Mouse (Mus musculus) retina, adult 2 months (tissue): ENCODE data around the gene Cep295nl.
"Not testable (repeated sequence)": the region's sequence is repeated elsewhere in the genome, so short reads cannot be mapped to it uniquely, and the experiment has no call there.

Experiments
- DNase-seq: peaks from one replicate; pipeline ENCODE4 v3.0.0-alpha.2; 2012; ENCODE audit warnings: low read depth, low spot score

The Cep295nl gene

GRCm38 (mm10) chr11:118321971-118322370 lies 20.3 kb downstream of the Cep295nl start:
- DNase-seq, result no peak

- DNase-seq, result no peak
Observed at GRCm38 (mm10) chr11:118321500-118321899, 20.8 kb downstream of the Cep295nl start.

- no peak for DNase-seq
Observed at GRCm38 (mm10) chr11:118318678-118319077, 23.6 kb downstream of the Cep295nl start.

- DNase-seq, result peak; percentile 46
Observed at GRCm38 (mm10) chr11:118317129-118317528, 25.2 kb downstream of the Cep295nl start.

DNA sequence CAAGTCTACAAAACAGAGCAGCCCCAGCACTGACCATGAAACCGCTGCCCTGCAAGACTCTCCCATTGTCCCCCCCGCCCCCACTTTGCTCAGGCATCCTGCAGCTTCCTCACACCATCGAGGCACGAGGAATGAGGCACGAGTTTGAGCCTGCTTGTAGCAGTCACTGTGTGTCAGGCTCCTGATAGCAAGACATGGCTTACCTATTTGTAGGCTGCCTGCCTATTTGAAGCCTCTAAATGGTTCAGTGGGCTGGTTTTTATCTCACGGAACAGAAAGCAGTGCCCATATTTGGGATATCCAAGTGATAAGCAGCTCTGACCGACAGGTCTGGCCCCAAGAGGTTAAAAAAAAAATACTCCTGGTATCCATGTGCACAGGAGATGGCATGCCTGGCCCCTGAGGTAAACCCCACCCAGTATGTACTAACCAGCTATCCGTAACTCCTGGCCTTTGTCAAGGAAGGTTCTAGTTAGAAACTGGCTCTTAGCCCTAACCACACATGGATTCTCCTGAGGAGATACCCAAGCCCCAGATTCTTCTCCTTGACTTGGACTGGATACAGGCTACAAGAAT lies 26.0 kb downstream of the Cep295nl start:
- DNase-seq, result no peak

- DNase-seq, result no peak
Observed at GRCm38 (mm10) chr11:118312132-118312723, 30.1 kb downstream of the Cep295nl start.

GRCm38 (mm10) chr11:118307962-118308361 lies 34.3 kb downstream of the Cep295nl start:
- DNase-seq, result not testable (repeated sequence)

- DNase-seq, result not testable (repeated sequence)
Observed at GRCm38 (mm10) chr11:118303959-118304358, 38.3 kb downstream of the Cep295nl start.

- DNase-seq, result no peak
Observed at GRCm38 (mm10) chr11:118298810-118299209, 43.5 kb downstream of the Cep295nl start.

GRCm38 (mm10) chr11:118297967-118298366 lies 44.3 kb downstream of the Cep295nl start:
- DNase-seq, result no peak

- DNase-seq, result no peak
Observed at GRCm38 (mm10) chr11:118295026-118295425, 47.3 kb downstream of the Cep295nl start.

GRCm38 (mm10) chr11:118292671-118293070 lies 49.6 kb downstream of the Cep295nl start:
- DNase-seq, result no peak

- peak; percentile 100 for DNase-seq
Observed at GRCm38 (mm10) chr11:118289999-118290889, 52.1 kb downstream of the Cep295nl start, which contains the start of gene Usp36. Usp36 (minus strand) TSS chr11:118290244.

DNA sequence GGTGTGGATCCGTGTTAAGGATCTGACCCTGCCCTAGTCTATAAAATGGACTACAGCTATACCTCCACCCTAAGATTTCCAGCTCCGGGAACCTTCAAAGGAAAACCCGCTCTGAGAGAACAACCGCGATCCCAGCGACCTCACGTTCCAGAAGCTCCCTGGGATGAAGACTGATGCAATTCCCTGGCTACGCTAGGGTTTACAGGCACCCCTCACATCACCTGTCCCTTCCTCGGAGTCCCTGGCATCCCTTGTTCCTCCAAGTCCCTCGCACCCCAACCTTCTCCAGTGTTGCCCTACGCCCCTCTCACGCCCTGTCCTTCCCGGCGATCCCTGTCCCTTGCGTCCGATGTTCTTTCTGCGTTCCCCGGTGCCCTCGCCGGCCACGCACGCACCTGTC lies 52.7 kb downstream of the Cep295nl start:
- no peak for DNase-seq

GRCm38 (mm10) chr11:118289037-118289511 lies 53.2 kb downstream of the Cep295nl start:
- no peak for DNase-seq

- DNase-seq, result no peak
Observed at GRCm38 (mm10) chr11:118287573-118287972, 54.7 kb downstream of the Cep295nl start.

- DNase-seq, result no peak
Observed at GRCm38 (mm10) chr11:118286434-118286833, 55.9 kb downstream of the Cep295nl start.

DNA sequence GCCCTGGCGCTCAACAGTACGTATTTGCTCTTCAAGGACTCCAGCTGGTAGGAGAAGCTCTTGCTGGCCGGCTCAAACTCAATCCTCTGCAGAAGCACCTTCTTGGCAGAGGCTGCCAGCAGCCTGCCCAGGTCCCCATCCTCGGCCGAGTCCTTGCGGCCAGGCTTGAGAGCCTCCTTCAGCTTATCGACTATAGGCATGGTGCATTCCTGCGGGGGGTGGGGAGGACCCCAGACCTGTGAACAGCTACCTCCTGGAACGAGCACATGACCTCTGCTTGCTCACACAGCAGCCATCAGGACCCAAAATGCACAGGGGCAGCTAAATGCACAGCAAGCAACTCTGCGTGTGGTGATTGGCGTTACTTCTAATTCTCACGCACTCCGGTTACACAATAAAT lies 56.5 kb downstream of the Cep295nl start:
- no peak for DNase-seq
